Mouse (Mus musculus): ENCODE measurements around the gene Gm13276. TPM values are rescaled to one million over a fixed set of nuclear protein-coding genes. Genes with fewer than 3 reads are reported as not detected.
"Not testable (repeated sequence)": the region's sequence is repeated elsewhere in the genome, so short reads cannot be mapped to it uniquely, and the experiment has no call there.

Gene Gm13276
- not detected in 2 replicates for polyA plus RNA-seq (2015; fragmentation: Nextera tagmentation; extraction: Ambion mirVana)

- not testable (repeated sequence) for H3K9me3 ChIP-seq; H3K9ac ChIP-seq; H3K27ac ChIP-seq; H3K4me2 ChIP-seq (replicated peaks); H3K4me1 ChIP-seq; H3K27me3 ChIP-seq; H3K4me3 ChIP-seq; H3K36me3 ChIP-seq; ATAC-seq (ENCODE audit: low FRiP score, low read depth)
- no CpG with 5 or more reads among the region's 27 CpGs for WGBS
These were observed at the start of gene Gm13276 for GRCm38 (mm10) chr4:88785409-88785808. TSS of gene Gm13276 (plus strand) at chr4:88785709.

DNA sequence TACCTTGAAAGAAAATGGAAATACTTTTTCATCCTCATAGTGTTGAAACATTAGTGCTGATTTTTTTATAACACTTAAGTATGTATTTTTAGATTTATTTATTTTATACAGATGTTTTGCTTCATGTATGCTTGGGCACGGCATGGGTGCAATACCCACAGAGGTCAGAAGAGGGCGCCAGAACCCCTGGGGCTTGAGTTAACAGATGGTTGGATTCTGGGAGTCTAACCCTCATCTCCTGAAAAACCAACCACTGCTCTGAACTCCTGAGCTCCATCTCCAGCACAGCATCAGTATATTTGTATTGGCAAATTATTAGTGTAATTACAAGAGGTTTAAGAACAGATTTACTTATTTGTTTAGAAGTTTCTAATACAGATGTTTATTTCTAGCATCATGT, 47.0 kb upstream of the Gm13276 start:
- no peak overlapping the region for H3K4me3 ChIP-seq
- no peaks in the 10 kb centered on the region for H3K36me3 ChIP-seq
- H3K4me2 ChIP-seq (replicated peaks): no peak overlapping the region
- H3K27ac ChIP-seq: no peak overlapping the region
- H3K9ac ChIP-seq: no peak overlapping the region
- ATAC-seq (ENCODE audit: low FRiP score, low read depth): no peak
- no peaks in the 10 kb centered on the region for H3K9me3 ChIP-seq
- H3K27me3 ChIP-seq: no peaks in the 10 kb centered on the region
- H3K4me1 ChIP-seq: no peaks in the 10 kb centered on the region
- WGBS: 7% methylated on average over 2 of the region's 2 CpGs

- no peak overlapping the region for H3K9ac ChIP-seq
- no peak overlapping the region for H3K4me2 ChIP-seq (replicated peaks)
- H3K36me3 ChIP-seq: no peaks in the 10 kb centered on the region
- H3K27ac ChIP-seq: no peak overlapping the region
- no peak overlapping the region for H3K4me3 ChIP-seq
- H3K4me1 ChIP-seq: no peaks in the 10 kb centered on the region
- WGBS: 78% methylated on average over 6 of the region's 6 CpGs
- H3K9me3 ChIP-seq: no peaks in the 10 kb centered on the region
- no peaks in the 10 kb centered on the region for H3K27me3 ChIP-seq
- no peak for ATAC-seq (ENCODE audit: low FRiP score, low read depth)
These were observed 46.5 kb upstream of the Gm13276 start for GRCm38 (mm10) chr4:88739036-88739435.

DNA sequence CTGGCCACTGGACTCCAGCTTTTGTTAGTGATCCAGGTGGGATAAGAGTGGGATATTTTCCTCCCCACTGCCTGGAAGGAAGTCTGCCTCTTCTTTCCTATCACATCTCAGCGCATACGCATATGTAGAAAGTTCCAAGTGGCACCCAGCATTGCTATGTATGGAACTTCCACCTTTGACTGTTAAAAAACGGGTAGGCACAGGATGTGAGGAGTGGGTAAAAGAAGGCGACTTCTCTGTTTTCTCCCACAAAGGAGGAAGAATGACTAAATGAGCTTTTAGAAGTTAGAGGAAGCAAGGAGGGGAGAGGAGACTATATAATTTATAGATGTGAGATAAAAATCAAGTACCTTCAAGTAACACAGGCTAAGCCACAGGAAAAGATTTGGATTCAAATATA, 44.1 kb upstream of the Gm13276 start:
- Histone ChIP-seq H3K36me3 (no peaks in the 10 kb centered on the region), H3K4me1 (peaks cover 7% of the 10 kb centered on the region), H3K9ac (no peak overlapping the region), H3K27me3 (no peaks in the 10 kb centered on the region), H3K4me3 (no peak overlapping the region), H3K4me2 (replicated peaks) (no peak overlapping the region), H3K27ac (no peak overlapping the region), H3K9me3 (no peaks in the 10 kb centered on the region)
- 83% methylated on average over 4 of the region's 4 CpGs for WGBS
- ATAC-seq (ENCODE audit: low FRiP score, low read depth): no peak

- ATAC-seq (ENCODE audit: low FRiP score, low read depth): no peak
- Histone ChIP-seq H3K4me2 (replicated peaks) (no peak overlapping the region), H3K9ac (0 out of 2 replicates have a peak overlapping the region, but pooled peaks have one; percentile 19), H3K4me1 (peaks cover 7% of the 10 kb centered on the region), H3K27me3 (no peaks in the 10 kb centered on the region), H3K27ac (no peak overlapping the region), H3K4me3 (no peak overlapping the region), H3K9me3 (no peaks in the 10 kb centered on the region), H3K36me3 (no peaks in the 10 kb centered on the region)
- WGBS: 72% methylated on average over 7 of the region's 7 CpGs
These were observed 42.6 kb upstream of the Gm13276 start for GRCm38 (mm10) chr4:88742771-88743371.

DNA sequence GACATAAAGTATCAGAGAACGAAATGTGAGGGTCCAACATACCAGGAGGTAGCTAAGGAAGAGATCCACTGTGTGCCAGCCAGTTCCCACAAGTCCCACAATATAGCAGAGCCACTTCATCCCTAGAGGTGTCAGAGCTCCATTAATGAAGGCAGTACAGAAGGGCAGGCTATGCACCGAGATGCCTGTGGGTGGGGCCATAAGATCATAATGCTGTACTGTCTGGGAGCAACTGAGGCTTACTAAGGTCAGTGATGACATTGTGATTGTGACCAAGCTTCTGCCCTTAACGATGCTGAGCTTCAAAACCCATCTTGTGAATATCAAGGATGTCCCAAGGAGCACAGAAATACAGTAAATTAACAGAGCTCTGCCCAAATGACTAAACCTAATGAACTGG, 41.3 kb upstream of the Gm13276 start:
- WGBS: 77% methylated on average over 3 of the region's 3 CpGs
- Histone ChIP-seq H3K9me3 (no peaks in the 10 kb centered on the region), H3K27me3 (no peaks in the 10 kb centered on the region), H3K4me3 (no peak overlapping the region), H3K4me1 (peaks cover 7% of the 10 kb centered on the region), H3K4me2 (replicated peaks) (no peak overlapping the region), H3K9ac (no peak overlapping the region), H3K27ac (no peak overlapping the region), H3K36me3 (no peaks in the 10 kb centered on the region)
- no peak for ATAC-seq (ENCODE audit: low FRiP score, low read depth)

DNA sequence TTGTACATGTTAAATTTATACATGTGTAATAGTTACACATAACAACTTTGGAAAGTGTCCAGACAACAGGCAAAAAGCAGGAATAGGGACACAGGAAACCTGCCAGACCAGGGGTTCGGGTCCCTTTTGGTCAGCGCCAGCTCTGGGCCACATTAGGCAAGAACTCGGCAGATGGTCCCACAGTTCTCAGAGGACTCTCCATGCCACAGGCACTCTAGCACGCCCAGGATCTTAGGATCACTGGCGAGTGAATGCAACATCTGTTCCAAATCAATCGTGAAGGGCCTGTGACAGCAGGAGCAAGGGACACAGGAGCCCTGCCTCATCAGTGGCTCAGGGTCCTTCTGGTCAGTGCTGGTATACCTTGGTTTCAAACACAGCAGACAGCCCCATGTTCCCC, 35.6 kb upstream of the Gm13276 start:
- H3K9me3 ChIP-seq: no peaks in the 10 kb centered on the region
- H3K36me3 ChIP-seq: no peaks in the 10 kb centered on the region
- no peak for ATAC-seq (ENCODE audit: low FRiP score, low read depth)
- 21% methylated on average over 6 of the region's 6 CpGs for WGBS
- no peak overlapping the region for H3K4me2 ChIP-seq (replicated peaks)
- H3K4me1 ChIP-seq: peaks cover 7% of the 10 kb centered on the region
- no peak overlapping the region for H3K27ac ChIP-seq
- no peaks in the 10 kb centered on the region for H3K27me3 ChIP-seq
- no peak overlapping the region; the same call in 1 of the 2 replicates for H3K9ac ChIP-seq
- no peak overlapping the region for H3K4me3 ChIP-seq

DNA sequence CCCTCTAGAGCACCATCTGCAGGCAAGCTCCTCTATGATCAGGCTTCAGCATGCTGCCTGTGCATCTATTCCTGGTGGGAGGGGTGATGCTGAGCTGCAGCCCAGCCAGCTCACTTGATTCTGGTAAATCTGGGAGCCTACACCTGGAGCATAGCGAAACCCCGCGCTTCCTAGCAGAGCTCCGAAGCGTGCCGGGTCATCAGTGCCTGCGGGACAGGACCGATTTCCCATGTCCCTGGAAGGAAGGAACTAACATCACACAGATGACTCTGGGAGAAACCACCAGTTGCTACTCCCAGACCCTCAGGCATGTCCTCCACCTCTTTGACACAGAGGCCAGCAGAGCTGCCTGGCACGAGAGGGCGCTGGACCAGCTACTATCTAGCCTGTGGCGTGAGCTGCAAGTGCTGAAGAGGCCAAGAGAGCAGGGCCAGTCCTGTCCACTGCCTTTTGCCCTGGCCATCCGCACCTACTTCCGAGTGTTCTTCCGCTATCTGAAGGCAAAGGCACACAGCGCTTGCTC, 30.6 kb upstream of the Gm13276 start, which contains the start of gene Gm13271:
TSS of gene Gm13271 (plus strand) at position 51 of the 523 bp plus-strand sequence.
- H3K4me3 ChIP-seq; H3K27ac ChIP-seq; H3K4me1 ChIP-seq; H3K36me3 ChIP-seq; H3K27me3 ChIP-seq; H3K4me2 ChIP-seq (replicated peaks); H3K9ac ChIP-seq; ATAC-seq (ENCODE audit: low FRiP score, low read depth); H3K9me3 ChIP-seq: not testable (repeated sequence)
- WGBS: 79% methylated on average over 15 of the region's 15 CpGs

GRCm38 (mm10) chr4:88756581-88757513, 28.7 kb upstream of the Gm13276 start:
- H3K27me3 ChIP-seq; H3K36me3 ChIP-seq; H3K9me3 ChIP-seq; H3K4me1 ChIP-seq; ATAC-seq (ENCODE audit: low FRiP score, low read depth): not testable (repeated sequence)
- 8% methylated on average over 29 of the region's 31 CpGs for WGBS
- peak overlapping the region; percentile 74 for H3K4me2 ChIP-seq (replicated peaks)
- peak overlapping the region; percentile 95 for H3K27ac ChIP-seq
- peak overlapping the region; percentile 75 for H3K9ac ChIP-seq
- peak overlapping the region; percentile 54 for H3K4me3 ChIP-seq

GRCm38 (mm10) chr4:88757628-88758031, 27.9 kb upstream of the Gm13276 start:
- not testable (repeated sequence) for H3K4me1 ChIP-seq, H3K27me3 ChIP-seq, H3K9me3 ChIP-seq, H3K36me3 ChIP-seq
- ATAC-seq (ENCODE audit: low FRiP score, low read depth): peak; percentile 100
- Histone ChIP-seq H3K27ac (peak overlapping the region; percentile 95), H3K9ac (peak overlapping the region; percentile 75), H3K4me3 (peak overlapping the region; percentile 54), H3K4me2 (replicated peaks) (peak overlapping the region; percentile 74)
- under 1% methylated on average over 17 of the region's 21 CpGs for WGBS

DNA sequence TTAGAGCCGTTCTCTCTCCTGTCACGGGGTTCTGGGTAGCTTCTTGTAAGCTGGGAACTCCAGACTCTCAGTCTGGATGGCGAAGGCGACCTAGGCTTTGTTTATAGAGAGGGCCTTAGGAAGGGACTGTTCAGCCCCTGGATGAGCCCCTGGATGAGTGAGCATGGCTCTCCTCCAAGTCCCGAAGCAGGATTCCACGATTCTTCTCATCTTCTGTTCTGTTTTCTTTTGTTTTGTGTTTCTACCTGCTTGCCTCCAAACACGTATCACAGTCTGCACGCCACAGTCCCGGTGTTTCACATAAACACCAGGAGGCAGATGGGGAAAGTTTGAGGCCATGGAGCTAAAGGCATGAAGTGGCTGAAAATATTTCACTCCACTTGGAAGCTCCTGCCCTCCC, 26.8 kb upstream of the Gm13276 start:
- not testable (repeated sequence) for H3K27me3 ChIP-seq; ATAC-seq (ENCODE audit: low FRiP score, low read depth); H3K4me2 ChIP-seq (replicated peaks); H3K9me3 ChIP-seq; H3K9ac ChIP-seq; H3K4me1 ChIP-seq; H3K4me3 ChIP-seq; H3K36me3 ChIP-seq; H3K27ac ChIP-seq
- WGBS: 83% methylated on average over 9 of the region's 9 CpGs

- not testable (repeated sequence) for H3K9ac ChIP-seq
These were observed 25.8 kb upstream of the Gm13276 start, which contains the start of gene Gm13283 for GRCm38 (mm10) chr4:88759610-88760268. TSS of gene Gm13283 (plus strand) at chr4:88760119.

More at GRCm38 (mm10) chr4:88759610-88760268, 25.8 kb upstream of the Gm13276 start, which contains the start of gene Gm13283:
- peak within 1 kb of the TSS; percentile 65 for H3K27ac ChIP-seq
- H3K4me2 ChIP-seq (replicated peaks): peak within 1 kb of the TSS; percentile 57
- peak within 1 kb of the TSS; percentile 40 for H3K4me3 ChIP-seq
- not testable (repeated sequence) for H3K9me3 ChIP-seq; ATAC-seq (ENCODE audit: low FRiP score, low read depth); H3K36me3 ChIP-seq; H3K4me1 ChIP-seq; H3K27me3 ChIP-seq
- 20% methylated on average over 11 of the region's 14 CpGs for WGBS
